Mouse (Mus musculus): Measurements from ENCODE around the gene Ttc34.

DNA sequence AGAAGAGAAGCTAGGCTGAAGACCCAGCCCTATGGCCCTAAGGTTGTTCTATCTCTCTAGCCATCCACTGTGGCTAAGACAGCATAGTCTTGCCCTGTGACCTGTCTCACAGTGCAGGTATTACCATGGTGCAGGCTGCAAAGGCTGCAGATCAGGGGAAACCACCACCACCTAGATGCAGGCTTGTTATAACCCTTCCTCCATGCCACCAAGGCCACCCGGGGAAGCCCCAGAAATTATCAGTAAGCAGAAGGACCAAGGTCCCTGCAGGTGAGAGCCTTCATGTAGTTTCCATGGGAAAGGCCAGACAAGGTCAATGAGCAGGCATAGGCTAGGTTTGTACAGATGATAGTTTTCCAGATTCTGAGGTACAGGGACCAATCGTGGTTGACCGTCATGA, 76.6 kb downstream of the Ttc34 start:
- TF ChIP-seq POLR2A (IDR thresholded peaks at IDR 0.05; ENCODE audit: control insufficient read depth, low read depth, low read length) (no peak), CTCF (IDR thresholded peaks at IDR 0.05; ENCODE audit: control insufficient read depth, insufficient read depth, insufficient replicate concordance, low read depth, low read length) (no peak)
